Mouse (Mus musculus): Measurements from ENCODE around the gene Nab2. TPM values are rescaled to one million over a fixed set of nuclear protein-coding genes. Genes with fewer than 3 reads are reported as not detected.
A peak's percentile ranks its signal among the peaks of the same experiment; 100 is the strongest.

Gene Nab2
- polyA plus RNA-seq, 1 experiment from 2014 or later, result 10.1 TPM

- Histone ChIP-seq H3K4me3 (ENCODE audit: low read depth, low read length) (peak overlapping the region; percentile 73), H3K4me2 (peak overlapping the region; percentile 85), H3K27ac (ENCODE audit: low read depth, low read length) (peak overlapping the region; percentile 97), H3K9me3 (replicated peaks; ENCODE audit: control insufficient read depth, low read length) (no peaks in the 10 kb centered on the region), H3K27me3 (ENCODE audit: control insufficient read depth, insufficient read depth, low read length) (peaks cover 10% of the 10 kb centered on the region), H3K9ac (ENCODE audit: low read depth, low read length) (peak overlapping the region; percentile 77), H3K36me3 (ENCODE audit: control insufficient read depth, insufficient read depth, low read length) (peaks cover 8% of the 10 kb centered on the region), H3K4me1 (ENCODE audit: control insufficient read depth, insufficient read depth, low read length) (peaks cover 31% of the 10 kb centered on the region)
- under 1% methylated on average over 35 of the region's 35 CpGs for WGBS (ENCODE audit: insufficient replicate concordance)
- ATAC-seq (replicated peaks; ENCODE audit: insufficient number of reproducible peaks, low FRiP score, low TSS enrichment), result peak; percentile 65
Observed at GRCm38 (mm10) chr10:127667269-127668092, 887 bp downstream of the Nab2 start.

- H3K4me3 ChIP-seq (ENCODE audit: low read depth, low read length), result peak within 1 kb of the TSS; percentile 73
- peak within 1 kb of the TSS; percentile 85 for H3K4me2 ChIP-seq
- peaks cover 39% of the 10 kb centered on the region for H3K4me1 ChIP-seq (ENCODE audit: control insufficient read depth, insufficient read depth, low read length)
- H3K27me3 ChIP-seq (ENCODE audit: control insufficient read depth, insufficient read depth, low read length), result peaks cover 10% of the 10 kb centered on the region
- peak within 1 kb of the TSS; percentile 97 for H3K27ac ChIP-seq (ENCODE audit: low read depth, low read length)
- H3K9me3 ChIP-seq (replicated peaks; ENCODE audit: control insufficient read depth, low read length), result no peaks in the 10 kb centered on the region
- H3K9ac ChIP-seq (ENCODE audit: low read depth, low read length), result peak within 1 kb of the TSS; percentile 83
- under 1% methylated on average over 57 of the region's 73 CpGs for WGBS (ENCODE audit: insufficient replicate concordance)
- ATAC-seq (replicated peaks; ENCODE audit: insufficient number of reproducible peaks, low FRiP score, low TSS enrichment), result peak; percentile 73
- H3K36me3 ChIP-seq (ENCODE audit: control insufficient read depth, insufficient read depth, low read length), result peaks cover 8% of the 10 kb centered on the region
Observed at GRCm38 (mm10) chr10:127666501-127667268, 1.7 kb downstream of the Nab2 start, which contains the start of gene Nemp1. TSS of gene Nemp1 (plus strand) at chr10:127666901.

- Histone ChIP-seq H3K9me3 (replicated peaks; ENCODE audit: control insufficient read depth, low read length) (no peaks in the 10 kb centered on the region), H3K27me3 (ENCODE audit: control insufficient read depth, insufficient read depth, low read length) (peaks cover 10% of the 10 kb centered on the region), H3K9ac (ENCODE audit: low read depth, low read length) (peak overlapping the region; percentile 83), H3K4me2 (peak overlapping the region; percentile 85), H3K4me1 (ENCODE audit: control insufficient read depth, insufficient read depth, low read length) (peaks cover 50% of the 10 kb centered on the region), H3K36me3 (ENCODE audit: control insufficient read depth, insufficient read depth, low read length) (peaks cover 8% of the 10 kb centered on the region), H3K4me3 (ENCODE audit: low read depth, low read length) (peak overlapping the region; percentile 73), H3K27ac (ENCODE audit: low read depth, low read length) (peak overlapping the region; percentile 97)
- no peak for ATAC-seq (replicated peaks; ENCODE audit: insufficient number of reproducible peaks, low FRiP score, low TSS enrichment)
- WGBS (ENCODE audit: insufficient replicate concordance), result 6% methylated on average over 14 of the region's 14 CpGs
Observed at GRCm38 (mm10) chr10:127665366-127666181, 2.8 kb downstream of the Nab2 start.

- 34% methylated on average over 13 of the region's 13 CpGs for WGBS (ENCODE audit: insufficient replicate concordance)
- no peaks in the 10 kb centered on the region for H3K9me3 ChIP-seq (replicated peaks; ENCODE audit: control insufficient read depth, low read length)
- no peak overlapping the region for H3K27ac ChIP-seq (ENCODE audit: low read depth, low read length)
- H3K9ac ChIP-seq (ENCODE audit: low read depth, low read length), result no peak overlapping the region
- peaks cover 50% of the 10 kb centered on the region for H3K4me1 ChIP-seq (ENCODE audit: control insufficient read depth, insufficient read depth, low read length)
- peaks cover 10% of the 10 kb centered on the region for H3K27me3 ChIP-seq (ENCODE audit: control insufficient read depth, insufficient read depth, low read length)
- H3K36me3 ChIP-seq (ENCODE audit: control insufficient read depth, insufficient read depth, low read length), result peaks cover 8% of the 10 kb centered on the region
- peak overlapping the region; percentile 73; the same call in 1 of the 2 replicates for H3K4me3 ChIP-seq (ENCODE audit: low read depth, low read length)
- peak overlapping the region; percentile 85 for H3K4me2 ChIP-seq
- ATAC-seq (replicated peaks; ENCODE audit: insufficient number of reproducible peaks, low FRiP score, low TSS enrichment), result no peak
Observed at GRCm38 (mm10) chr10:127664891-127665290, 3.5 kb downstream of the Nab2 start.

- Histone ChIP-seq H3K9me3 (replicated peaks; ENCODE audit: control insufficient read depth, low read length) (no peaks in the 10 kb centered on the region), H3K4me3 (ENCODE audit: low read depth, low read length) (peak overlapping the region; percentile 73; the same call in 1 of the 2 replicates), H3K9ac (ENCODE audit: low read depth, low read length) (no peak overlapping the region), H3K27me3 (ENCODE audit: control insufficient read depth, insufficient read depth, low read length) (peaks cover 10% of the 10 kb centered on the region), H3K4me2 (peak overlapping the region; percentile 25), H3K4me1 (ENCODE audit: control insufficient read depth, insufficient read depth, low read length) (peaks cover 47% of the 10 kb centered on the region), H3K27ac (ENCODE audit: low read depth, low read length) (no peak overlapping the region), H3K36me3 (ENCODE audit: control insufficient read depth, insufficient read depth, low read length) (peaks cover 8% of the 10 kb centered on the region)
- WGBS (ENCODE audit: insufficient replicate concordance), result 33% methylated on average over 16 of the region's 16 CpGs
- ATAC-seq (replicated peaks; ENCODE audit: insufficient number of reproducible peaks, low FRiP score, low TSS enrichment), result no peak
Observed at GRCm38 (mm10) chr10:127664166-127664565, 4.2 kb downstream of the Nab2 start.

- WGBS (ENCODE audit: insufficient replicate concordance), result 32% methylated on average over 5 of the region's 5 CpGs
- Histone ChIP-seq H3K4me3 (ENCODE audit: low read depth, low read length) (no peak overlapping the region), H3K27me3 (ENCODE audit: control insufficient read depth, insufficient read depth, low read length) (peaks cover 10% of the 10 kb centered on the region), H3K4me2 (no peak overlapping the region), H3K36me3 (ENCODE audit: control insufficient read depth, insufficient read depth, low read length) (peaks cover 8% of the 10 kb centered on the region), H3K27ac (ENCODE audit: low read depth, low read length) (no peak overlapping the region), H3K9me3 (replicated peaks; ENCODE audit: control insufficient read depth, low read length) (no peaks in the 10 kb centered on the region), H3K4me1 (ENCODE audit: control insufficient read depth, insufficient read depth, low read length) (peaks cover 43% of the 10 kb centered on the region), H3K9ac (ENCODE audit: low read depth, low read length) (no peak overlapping the region)
- no peak for ATAC-seq (replicated peaks; ENCODE audit: insufficient number of reproducible peaks, low FRiP score, low TSS enrichment)
Observed at GRCm38 (mm10) chr10:127663590-127663989, 4.8 kb downstream of the Nab2 start.

- H3K4me1 ChIP-seq (ENCODE audit: control insufficient read depth, insufficient read depth, low read length), result peaks cover 40% of the 10 kb centered on the region
Observed at GRCm38 (mm10) chr10:127662666-127663253, 5.6 kb downstream of the Nab2 start.

More at GRCm38 (mm10) chr10:127662666-127663253, 5.6 kb downstream of the Nab2 start:
- peak overlapping the region; percentile 71 for H3K4me2 ChIP-seq
- no peak for ATAC-seq (replicated peaks; ENCODE audit: insufficient number of reproducible peaks, low FRiP score, low TSS enrichment)
- no peaks in the 10 kb centered on the region for H3K9me3 ChIP-seq (replicated peaks; ENCODE audit: control insufficient read depth, low read length)
- H3K4me3 ChIP-seq (ENCODE audit: low read depth, low read length), result peak overlapping the region; percentile 32; the same call in 1 of the 2 replicates
- peaks cover 8% of the 10 kb centered on the region for H3K36me3 ChIP-seq (ENCODE audit: control insufficient read depth, insufficient read depth, low read length)
- H3K9ac ChIP-seq (ENCODE audit: low read depth, low read length), result peak overlapping the region; percentile 43; the same call in 1 of the 2 replicates
- WGBS (ENCODE audit: insufficient replicate concordance), result 22% methylated on average over 19 of the region's 19 CpGs
- peak overlapping the region; percentile 78 for H3K27ac ChIP-seq (ENCODE audit: low read depth, low read length)
- H3K27me3 ChIP-seq (ENCODE audit: control insufficient read depth, insufficient read depth, low read length), result peaks cover 10% of the 10 kb centered on the region
